Comparison of ENCODE assay signal across 9 mouse cellular contexts in genomic region chr11:73107358-73107757, GRCm38 (mm10). TPM values are rescaled to one million over a fixed set of nuclear protein-coding genes. Genes with fewer than 3 reads are reported as not detected.
DNase-seq lines count a peak whose midpoint lies in the region; ATAC-seq and TF ChIP-seq lines count a peak whose summit lies in the region.
"Not testable (repeated sequence)": the region's sequence is repeated elsewhere in the genome, so short reads cannot be mapped to it uniquely, and the experiment has no call there.
"Had no signal": no experiment of that assay in that cellular context is flagged by ENCODE, and none has a peak within 500 bp of the region (broad histone marks: within the 10 kb centered on the region; RNA-seq: fewer than 3 reads in every experiment).

No protein-coding gene starts in this region.

- not testable (repeated sequence) for H3K36me3 ChIP-seq in forebrain, postnatal 0 days (ENCODE audit: insufficient read depth)

- DNase-seq in adrenal gland, postnatal 10 days = peak; percentile 72
- not testable (repeated sequence) for DNase-seq in forebrain, postnatal 0 days
- DNase-seq in heart, postnatal 36 days = peak; percentile 14 to 46
- DNase-seq in kidney, postnatal 14 days = peak; percentile 72
- peak; percentile 49 to 56 for DNase-seq in left cerebral cortex, adult 2 months (ENCODE audit: extremely low spot score in 1 of 2, low spot score in 2 of 2)
- DNase-seq in lung, postnatal 14 days = peak; percentile 50
- peak; percentile 36 to 62 for DNase-seq in right cerebral cortex, postnatal 36 days (ENCODE audit: low spot score in 2 of 2)

- 42% methylated on average over 3 of the region's 3 CpGs for WGBS in forebrain, postnatal 0 days

- peak; percentile 51 for TF ChIP-seq CTCF in forebrain, postnatal 0 days (IDR thresholded peaks at IDR 0.05; ENCODE audit: low read depth)
- peak; percentile 65 for TF ChIP-seq CTCF in left cerebral cortex, adult 2 months (IDR thresholded peaks at IDR 0.05)

- H3K9me3 ChIP-seq in forebrain, postnatal 0 days (ENCODE audit: low read length) = not testable (repeated sequence)

- not testable (repeated sequence) for H3K4me3 ChIP-seq in forebrain, postnatal 0 days (ENCODE audit: low read depth, low read length); left cerebral cortex, adult 2 months

- H3K9ac ChIP-seq in forebrain, postnatal 0 days = not testable (repeated sequence)

- H3K27ac ChIP-seq in forebrain, postnatal 0 days (ENCODE audit: low read depth, low read length); left cerebral cortex, adult 2 months: not testable (repeated sequence)

- intact Hi-C loops in heart, postnatal 36 days (cut with DNase I) = loop anchor here (2.0 to 5.0 kb wide), 2 partner anchors 35 to 101 kb away; no protein-coding TSS in a partner anchor
- intact Hi-C loops in left cerebral cortex, adult 2 months (cut with DNase I) = loop anchor here (1.0 to 2.0 kb wide), 2 partner anchors 34 to 101 kb away; no protein-coding TSS in a partner anchor

- not testable (repeated sequence) for H3K4me2 ChIP-seq in forebrain, postnatal 0 days (ENCODE audit: low read depth)

- not testable (repeated sequence) for H3K27me3 ChIP-seq in forebrain, postnatal 0 days (ENCODE audit: insufficient read depth, low read length)

- H3K4me1 ChIP-seq in forebrain, postnatal 0 days (ENCODE audit: insufficient read depth) = not testable (repeated sequence)

- not testable (repeated sequence) for ATAC-seq in forebrain, postnatal 0 days

RNA-seq across cellular contexts. Expression of gene Itgae, which starts 17.0 kb away (rescaled TPM):
- total RNA-seq in adrenal gland, postnatal 10 days (2021) = under 1 TPM; 0.82 to 0.90 TPM
- total RNA-seq in forebrain, postnatal 0 days (2014; rRNA removed) = 0.08 and 0.24 TPM in 2 replicates
- polyA plus RNA-seq in forebrain, postnatal 0 days (2015; fragmentation: Nextera tagmentation; extraction: Ambion mirVana) = 0.20 and 0.21 TPM in 2 replicates
- total RNA-seq in heart, postnatal 36 days (2021) = under 1 TPM in 1 of 2 experiments, not detected in 1; 0.14 TPM
- not detected for total RNA-seq in left cerebral cortex, adult 2 months (2021)

RNA-seq across cellular contexts. Expression of gene Haspin, which starts 30.7 kb away (rescaled TPM):
- total RNA-seq in adrenal gland, postnatal 10 days (2021) = 1 to 10 TPM; 3.0 to 3.7 TPM
- 0.85 and 2.0 TPM in 2 replicates for total RNA-seq in forebrain, postnatal 0 days (2014; rRNA removed)
- 2.3 and 2.4 TPM in 2 replicates for polyA plus RNA-seq in forebrain, postnatal 0 days (2015; fragmentation: Nextera tagmentation; extraction: Ambion mirVana)
- total RNA-seq in heart, postnatal 36 days (2021) = under 1 TPM; 0.22 to 0.28 TPM
- total RNA-seq in left cerebral cortex, adult 2 months (2021) = under 1 TPM in 1 of 2 experiments, not detected in 1; 0.19 TPM

RNA-seq across cellular contexts. Expression of gene P2rx5, which starts 52.9 kb away (rescaled TPM):
- total RNA-seq in adrenal gland, postnatal 10 days (2021) = 10 to 100 TPM; 14.8 to 26.1 TPM
- total RNA-seq in forebrain, postnatal 0 days (2014; rRNA removed) = 0.46 and 0.57 TPM in 2 replicates
- 0.69 TPM in 2 replicates for polyA plus RNA-seq in forebrain, postnatal 0 days (2015; fragmentation: Nextera tagmentation; extraction: Ambion mirVana)
- 10 to 100 TPM; 13.1 to 17.9 TPM for total RNA-seq in heart, postnatal 36 days (2021)
- 1 to 10 TPM in 1 of 2 experiments, under 1 TPM in 1; 0.70 to 1.1 TPM for total RNA-seq in left cerebral cortex, adult 2 months (2021)
- polyA plus RNA-seq: G1E; midbrain, embryonic 14.5 days had no signal

RNA-seq across cellular contexts. Expression of gene Ncbp3, which starts 59.8 kb away (rescaled TPM):
- total RNA-seq in adrenal gland, postnatal 10 days (2021) = 10 to 100 TPM in 1 of 2 experiments, 1 to 10 TPM in 1; 9.1 to 11.7 TPM
- total RNA-seq in forebrain, postnatal 0 days (2014; rRNA removed) = 8.5 and 11.0 TPM in 2 replicates
- polyA plus RNA-seq in forebrain, postnatal 0 days (2015; fragmentation: Nextera tagmentation; extraction: Ambion mirVana) = 3.6 and 6.1 TPM in 2 replicates
- 1 to 10 TPM; 5.8 to 6.3 TPM for total RNA-seq in heart, postnatal 36 days (2021)
- 10 to 100 TPM; 10.3 to 10.7 TPM for total RNA-seq in left cerebral cortex, adult 2 months (2021)
